Mouse (Mus musculus): ENCODE measurements at regions not wholly inside any gene's neighbourhood (a gene's known extent, or its start where the extent isn't known, plus 50 kb on each side); places are given as distances from the start of the nearest gene placed in this dataset.

- in situ Hi-C loops (cut with MboI, MseI) = no loop called here
Measured at GRCm38 (mm10) chr3:147041201-147041600, 189.0 kb downstream of the Ttll7 start.

- in situ Hi-C loops (cut with MboI, MseI) = no loop called here
Measured at GRCm38 (mm10) chr3:147042911-147043310, 190.7 kb downstream of the Ttll7 start.

- in situ Hi-C loops (cut with MboI, MseI) = no loop called here
Measured at GRCm38 (mm10) chr3:147046634-147047033, 194.5 kb downstream of the Ttll7 start.

GRCm38 (mm10) chr3:147054157-147054838 is 202.1 kb downstream of the Ttll7 start:
- in situ Hi-C loops (cut with MboI, MseI) = no loop called here

- in situ Hi-C loops (cut with MboI, MseI) = no loop called here
Measured at GRCm38 (mm10) chr3:147057874-147058273, 205.7 kb downstream of the Ttll7 start.

GRCm38 (mm10) chr3:147060659-147061058 is 208.5 kb downstream of the Ttll7 start:
- in situ Hi-C loops (cut with MboI, MseI) = no loop called here

- in situ Hi-C loops (cut with MboI, MseI) = no loop called here
Measured at GRCm38 (mm10) chr3:147062451-147062850, 210.3 kb downstream of the Ttll7 start.

- in situ Hi-C loops (cut with MboI, MseI) = no loop called here
Measured at GRCm38 (mm10) chr3:147063578-147064442, 211.6 kb downstream of the Ttll7 start.

GRCm38 (mm10) chr3:147064443-147064868 is 212.3 kb downstream of the Ttll7 start:
- in situ Hi-C loops (cut with MboI, MseI) = no loop called here

- in situ Hi-C loops (cut with MboI, MseI) = no loop called here
Measured at GRCm38 (mm10) chr3:147070972-147071371, 218.8 kb downstream of the Ttll7 start.

GRCm38 (mm10) chr3:147080197-147080596 is 228.0 kb downstream of the Ttll7 start:
- in situ Hi-C loops (cut with MboI, MseI) = no loop called here

- in situ Hi-C loops (cut with MboI, MseI) = no loop called here
Measured at GRCm38 (mm10) chr3:147080768-147081448, 228.7 kb downstream of the Ttll7 start.

GRCm38 (mm10) chr3:147081763-147082162 is 229.6 kb downstream of the Ttll7 start:
- in situ Hi-C loops (cut with MboI, MseI) = no loop called here

- in situ Hi-C loops (cut with MboI, MseI) = no loop called here
Measured at GRCm38 (mm10) chr3:147082255-147082943, 230.2 kb downstream of the Ttll7 start.

GRCm38 (mm10) chr3:147083374-147083773 is 231.2 kb downstream of the Ttll7 start:
- in situ Hi-C loops (cut with MboI, MseI) = no loop called here

- in situ Hi-C loops (cut with MboI, MseI) = no loop called here
Measured at GRCm38 (mm10) chr3:147083823-147084222, 231.7 kb downstream of the Ttll7 start.

GRCm38 (mm10) chr3:147084624-147085189 is 232.5 kb downstream of the Ttll7 start:
- in situ Hi-C loops (cut with MboI, MseI) = no loop called here

- in situ Hi-C loops (cut with MboI, MseI) = no loop called here
Measured at GRCm38 (mm10) chr3:147088171-147088570, 236.0 kb downstream of the Ttll7 start.

GRCm38 (mm10) chr3:147089716-147090115 is 237.5 kb downstream of the Ttll7 start:
- in situ Hi-C loops (cut with MboI, MseI) = no loop called here

- in situ Hi-C loops (cut with MboI, MseI) = no loop called here
Measured at GRCm38 (mm10) chr3:147092188-147093075, 240.3 kb downstream of the Ttll7 start.
